Mouse (Mus musculus): Measurements from ENCODE around the gene Eif3f.

GRCm38 (mm10) chr7:108903969-108904368 is 30.2 kb upstream of the Eif3f start:
- TF ChIP-seq GATA1 (IDR thresholded peaks at IDR 0.05; ENCODE audit: borderline replicate concordance, low read length), result no peak
- TF ChIP-seq FLI1 (IDR thresholded peaks at IDR 0.05; ENCODE audit: low read length), result no peak
